Mouse (Mus musculus) CH12F3 (cell line): ENCODE results near the gene Krt31.

Experiments
- in situ Hi-C: fragments of 300-500 bp; cut with MboI; formaldehyde crosslinking; loops from 2 replicates; pipeline ENCODE4 v1.14.3; 2020; ENCODE audit warnings: low sequenced_read_pairs

The Krt31 gene

DNA sequence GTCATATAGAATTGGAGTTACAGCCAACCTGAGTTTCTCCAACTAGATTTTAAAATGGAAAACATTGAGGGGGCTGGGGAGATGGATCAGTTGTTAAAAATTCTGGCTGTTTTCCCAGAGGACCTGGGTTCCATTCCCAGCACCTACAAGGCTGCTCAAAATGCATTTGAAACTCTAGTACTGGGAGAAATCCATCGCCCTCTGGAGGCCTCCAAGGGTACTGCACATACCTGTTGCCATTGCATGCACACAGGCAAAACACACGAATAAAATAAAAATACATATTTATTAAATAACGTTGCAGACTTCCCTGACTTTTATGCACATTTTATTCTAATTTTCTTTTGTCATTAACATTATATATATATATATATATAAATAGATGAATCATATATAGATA is 43.7 kb downstream of the Krt31 start:
- in situ Hi-C loops = no loop called here

GRCm38 (mm10) chr11:100005905-100006304 is 44.4 kb downstream of the Krt31 start:
- in situ Hi-C loops = no loop called here

- in situ Hi-C loops = no loop called here
These were observed 45.5 kb downstream of the Krt31 start for GRCm38 (mm10) chr11:100004846-100005245.

GRCm38 (mm10) chr11:99999091-99999490 is 51.3 kb downstream of the Krt31 start:
- in situ Hi-C loops = no loop called here
